Mouse (Mus musculus) right cerebral cortex, postnatal 25 days (tissue): ENCODE results near the gene Elp5.
"Not testable (repeated sequence)": the region's sequence is repeated elsewhere in the genome, so short reads cannot be mapped to it uniquely, and the experiment has no call there.

Source experiments
- DNase-seq: peaks from one replicate; pipeline ENCODE4 v3.0.0; 2022

The Elp5 gene

GRCm38 (mm10) chr11:69931769-69932168 lies 50.5 kb downstream of the Elp5 start:
- DNase-seq, result no peak

DNA sequence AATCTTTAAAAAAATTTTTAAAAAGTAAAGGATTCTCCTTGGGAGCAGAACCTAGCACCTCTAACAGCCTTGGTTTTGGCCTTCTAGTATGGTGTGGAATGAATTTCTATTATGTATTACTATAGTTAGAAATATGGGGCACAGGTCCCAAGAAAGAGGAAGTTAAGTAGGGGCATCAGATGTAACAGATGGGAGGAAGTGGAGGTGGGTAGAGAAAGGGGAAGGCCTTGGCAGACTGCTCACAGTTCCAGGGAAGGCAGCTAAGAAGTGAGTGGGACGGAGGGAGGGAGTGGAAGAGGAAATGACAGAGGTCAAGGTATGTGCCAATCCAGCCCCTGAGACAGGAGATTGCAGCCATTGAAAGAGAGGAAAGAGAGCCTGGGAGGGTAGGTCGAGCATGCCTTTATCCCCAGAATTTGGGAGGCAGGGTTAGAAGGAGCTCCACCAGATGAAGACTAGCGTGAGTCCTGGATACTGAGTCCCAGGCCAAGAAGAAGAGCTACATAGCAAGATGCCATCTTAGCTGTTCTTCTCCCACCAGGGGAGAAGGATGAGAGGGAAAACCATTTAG lies 51.3 kb downstream of the Elp5 start:
- DNase-seq, result no peak

DNA sequence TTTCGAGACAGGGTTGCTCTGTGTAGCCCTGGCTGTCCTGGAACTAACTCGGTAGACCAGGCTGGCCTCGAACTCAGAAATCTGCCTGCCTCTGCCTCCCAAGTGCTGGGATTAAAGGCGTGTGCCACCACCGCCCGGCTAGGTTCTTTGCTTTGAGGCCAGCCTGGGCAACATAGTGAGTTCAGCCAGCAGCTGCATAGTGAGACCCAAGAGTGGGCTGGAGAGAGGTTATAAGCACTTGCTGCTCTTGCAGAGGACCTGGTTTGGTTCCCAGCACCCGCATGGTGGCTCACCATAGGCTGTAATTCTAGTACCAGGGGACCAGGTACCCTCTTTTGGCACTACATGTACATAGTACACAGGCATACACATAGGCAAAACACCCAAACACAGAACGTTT lies 52.1 kb downstream of the Elp5 start:
- not testable (repeated sequence) for DNase-seq

- no peak for DNase-seq
These were observed 52.6 kb downstream of the Elp5 start for GRCm38 (mm10) chr11:69929712-69930111.

DNA sequence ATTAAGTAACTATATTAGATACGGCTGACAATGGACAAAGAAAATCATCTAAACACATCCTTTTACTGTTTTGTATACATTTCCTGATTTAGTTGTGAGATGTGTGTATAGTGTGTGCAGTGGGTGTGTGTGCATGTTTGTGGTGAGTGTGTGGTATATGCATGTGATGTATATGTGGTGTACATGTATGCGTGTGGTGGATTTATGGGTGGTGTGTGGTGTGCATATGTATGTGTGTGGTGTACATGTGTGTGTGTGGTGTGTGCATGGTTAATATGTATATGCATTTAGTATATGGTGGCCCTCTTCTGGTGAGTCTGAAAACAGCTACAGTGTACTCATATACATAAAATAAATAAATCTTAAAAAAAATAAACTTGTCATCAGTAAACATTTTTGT lies 54.8 kb downstream of the Elp5 start:
- no peak for DNase-seq

DNA sequence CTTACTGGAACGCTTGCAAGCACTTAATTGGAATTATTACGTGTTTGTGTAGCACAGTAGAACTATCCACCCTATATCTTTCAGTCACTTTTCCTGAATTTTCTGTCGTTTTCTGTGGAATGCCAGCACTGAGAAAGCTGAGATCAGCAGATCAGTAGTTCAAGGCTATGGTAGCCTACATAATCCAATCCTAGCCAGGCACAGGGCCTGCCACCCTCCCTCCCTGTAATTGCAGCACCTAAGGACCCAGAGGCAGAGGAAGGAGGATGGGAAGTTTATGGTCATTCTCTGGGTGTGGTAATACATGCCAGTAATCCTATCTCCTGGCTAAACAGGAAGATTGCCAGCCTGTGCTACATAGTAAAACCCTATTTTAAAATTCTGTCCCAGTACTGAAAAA lies 59.5 kb downstream of the Elp5 start:
- DNase-seq, result no peak

GRCm38 (mm10) chr11:69922012-69922756 lies 60.1 kb downstream of the Elp5 start:
- no peak for DNase-seq

- DNase-seq, result peak; percentile 100
These were observed 61.0 kb downstream of the Elp5 start, which contains the start of gene Eif5a for GRCm38 (mm10) chr11:69921114-69922011. TSS of gene Eif5a (minus strand) at chr11:69921958.

GRCm38 (mm10) chr11:69920266-69921031 lies 61.9 kb downstream of the Elp5 start:
- peak; percentile 26 for DNase-seq

- DNase-seq, result peak; percentile 42
These were observed 62.6 kb downstream of the Elp5 start for GRCm38 (mm10) chr11:69919661-69920265.

DNA sequence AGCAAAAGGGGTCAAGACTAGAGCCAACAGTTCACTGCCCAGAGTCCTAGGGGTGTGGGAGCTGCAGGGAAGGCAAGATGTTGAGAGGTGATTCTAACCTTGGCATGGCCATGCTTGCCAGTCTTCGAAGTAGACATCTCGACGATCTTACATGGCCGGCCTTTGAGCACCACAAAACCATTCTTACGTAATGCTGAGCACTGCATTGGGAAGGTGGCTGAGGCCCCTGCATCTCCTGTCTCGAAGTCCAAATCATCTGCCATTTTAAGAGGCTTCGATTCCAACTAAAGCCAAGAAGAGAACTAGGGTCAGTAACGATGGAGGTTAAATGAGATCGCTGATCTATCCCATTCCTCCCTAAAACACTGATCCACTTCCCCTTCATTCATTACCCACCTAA lies 63.3 kb downstream of the Elp5 start:
- no peak for DNase-seq
